Mouse (Mus musculus) testis, adult 2 months (tissue): ENCODE data around the gene Hnrnpa0. TPM values are rescaled to one million over a fixed set of nuclear protein-coding genes. Genes with fewer than 3 reads are reported as not detected.

Source experiments
- H3K27ac ChIP-seq: fragments of 200-500 bp; 2 replicates; pipeline ENCODE4 v1.5.1; 2012; ENCODE audit warnings: low read depth, low read length; ENCODE audit not compliant: control insufficient read depth, insufficient read depth
- H3K27me3 ChIP-seq: fragments of 200-500 bp; 2 replicates; pipeline ENCODE4 v1.6.1; 2012; ENCODE audit warnings: mild to moderate bottlenecking, low read length, moderate library complexity; ENCODE audit not compliant: control insufficient read depth, insufficient read depth
- H3K36me3 ChIP-seq: fragments of 200-500 bp; 2 replicates; pipeline ENCODE4 v1.6.1; 2012; ENCODE audit warnings: mild to moderate bottlenecking, low read length; ENCODE audit not compliant: control insufficient read depth, insufficient read depth
- H3K4me1 ChIP-seq: fragments of 200-500 bp; 2 replicates; pipeline ENCODE4 v1.6.1; 2012; ENCODE audit warnings: low read length; ENCODE audit not compliant: control insufficient read depth, insufficient read depth
- H3K4me3 ChIP-seq: fragments of 200-500 bp; 2 replicates; pipeline ENCODE4 v1.5.1; 2012; ENCODE audit warnings: low read depth, mild to moderate bottlenecking, low read length, moderate library complexity, mixed read lengths; ENCODE audit not compliant: control insufficient read depth
- CTCF ChIP-seq: fragments of 200-500 bp; IDR thresholded peaks from 2 replicates; pipeline ENCODE4 v1.5.1; 2012; ENCODE audit warnings: low read depth, mild to moderate bottlenecking, inconsistent platforms, low read length, moderate library complexity; ENCODE audit not compliant: control insufficient read depth, insufficient read depth, insufficient replicate concordance
- POLR2A ChIP-seq: fragments of 200-500 bp; IDR thresholded peaks from 2 replicates; pipeline ENCODE4 v1.6.1; 2012; ENCODE audit warnings: low read depth, mild to moderate bottlenecking, inconsistent platforms, low read length, moderate library complexity; ENCODE audit not compliant: control insufficient read depth
- polyA plus RNA-seq: library from polyadenylated mRNA; depleted of rRNA; stranded (reverse); fragments of >200 nt; gene quantifications from 2 replicates; pipeline ENCODE4 v1.2.3, GENCODE M21; 2012

The Hnrnpa0 gene
- polyA plus RNA-seq, 1 experiment: 36.8 TPM

GRCm38 (mm10) chr13:58157447-58158098, 29.2 kb upstream of the Hnrnpa0 start, which contains the start of gene Idnk:
Gene Idnk (plus strand): TSS chr13:58157649.
- no peaks in the 10 kb centered on the region for H3K27me3 ChIP-seq
- no peaks in the 10 kb centered on the region for H3K36me3 ChIP-seq
- peak within 1 kb of the TSS; percentile 34 for H3K27ac ChIP-seq
- H3K4me1 ChIP-seq: peaks cover 16% of the 10 kb centered on the region
- H3K4me3 ChIP-seq: peak within 1 kb of the TSS; percentile 75
- TF ChIP-seq CTCF (peak; percentile 9; the same call in 1 of the 2 replicates), POLR2A (peak; percentile 52; the same call in 1 of the 2 replicates)

GRCm38 (mm10) chr13:58157036-58157435, 28.7 kb upstream of the Hnrnpa0 start:
- Histone ChIP-seq H3K4me1 (peaks cover 16% of the 10 kb centered on the region), H3K36me3 (no peaks in the 10 kb centered on the region), H3K4me3 (peak overlapping the region; percentile 75), H3K27ac (no peak overlapping the region), H3K27me3 (no peaks in the 10 kb centered on the region)
- TF ChIP-seq CTCF (no peak), POLR2A (no peak)

GRCm38 (mm10) chr13:58156031-58156430, 27.7 kb upstream of the Hnrnpa0 start:
- TF ChIP-seq CTCF: no peak
- TF ChIP-seq POLR2A: no peak

GRCm38 (mm10) chr13:58150442-58150841, 22.1 kb upstream of the Hnrnpa0 start:
- Histone ChIP-seq H3K4me1 (no peaks in the 10 kb centered on the region; the same call in 1 of the 2 replicates), H3K4me3 (peak overlapping the region; percentile 6), H3K36me3 (no peaks in the 10 kb centered on the region), H3K27me3 (no peaks in the 10 kb centered on the region), H3K27ac (no peak overlapping the region)
- TF ChIP-seq CTCF: no peak
- no peak for TF ChIP-seq POLR2A

More at GRCm38 (mm10) chr13:58156031-58156430, 27.7 kb upstream of the Hnrnpa0 start:
- peaks cover 16% of the 10 kb centered on the region for H3K4me1 ChIP-seq
- H3K4me3 ChIP-seq: no peak overlapping the region
- no peaks in the 10 kb centered on the region for H3K36me3 ChIP-seq
- H3K27me3 ChIP-seq: no peaks in the 10 kb centered on the region
- H3K27ac ChIP-seq: no peak overlapping the region

- H3K36me3 ChIP-seq: no peaks in the 10 kb centered on the region
- H3K4me1 ChIP-seq: no peaks in the 10 kb centered on the region; the same call in 1 of the 2 replicates
- no peak for TF ChIP-seq CTCF
- no peak for TF ChIP-seq POLR2A
- peak overlapping the region; percentile 56 for H3K27ac ChIP-seq
- no peaks in the 10 kb centered on the region for H3K27me3 ChIP-seq
- H3K4me3 ChIP-seq: peak overlapping the region; percentile 77
Measured at GRCm38 (mm10) chr13:58149629-58150028, 21.3 kb upstream of the Hnrnpa0 start.

- Histone ChIP-seq H3K4me1 (no peaks in the 10 kb centered on the region; the same call in 1 of the 2 replicates), H3K27me3 (no peaks in the 10 kb centered on the region), H3K27ac (peak overlapping the region; percentile 56), H3K4me3 (peak overlapping the region; percentile 77), H3K36me3 (no peaks in the 10 kb centered on the region)
- no peak for TF ChIP-seq POLR2A
- TF ChIP-seq CTCF: no peak; the same call in 1 of the 2 replicates
Measured at GRCm38 (mm10) chr13:58149033-58149558, 20.7 kb upstream of the Hnrnpa0 start.

- no peaks in the 10 kb centered on the region for H3K27me3 ChIP-seq
- H3K4me1 ChIP-seq: no peaks in the 10 kb centered on the region; the same call in 1 of the 2 replicates
- TF ChIP-seq CTCF (no peak), POLR2A (peak; percentile 54; the same call in 1 of the 2 replicates)
- no peaks in the 10 kb centered on the region for H3K36me3 ChIP-seq
- H3K27ac ChIP-seq: peak overlapping the region; percentile 61
- peak overlapping the region; percentile 82 for H3K4me3 ChIP-seq
Measured at GRCm38 (mm10) chr13:58148256-58148831, 20.0 kb upstream of the Hnrnpa0 start.
